Mouse (Mus musculus) lung, embryonic 14.5 days (tissue): ENCODE data around the gene Ddi1. TPM values are rescaled to one million over a fixed set of nuclear protein-coding genes. Genes with fewer than 3 reads are reported as not detected.
"Not testable (repeated sequence)": the region's sequence is repeated elsewhere in the genome, so short reads cannot be mapped to it uniquely, and the experiment has no call there.

Experiments
- ATAC-seq: fragments of 200-750 bp; cut with Nextera tagmentation; 2 replicates; pipeline ENCODE4 v1.8.0; 2017; ENCODE audit warnings: mild to moderate bottlenecking, moderate TSS enrichment, moderate library complexity; ENCODE audit not compliant: insufficient read depth
- DNase-seq: peaks from one replicate; pipeline ENCODE4 v3.0.0-alpha.2; 2015
- H3K27ac ChIP-seq: fragments of 300-500 bp; sonication (generic); 2 replicates; pipeline ENCODE4 v1.5.1; 2014; ENCODE audit warnings: low read depth, mild to moderate bottlenecking, moderate library complexity
- H3K27me3 ChIP-seq: fragments of 300-500 bp; sonication (generic); 2 replicates; pipeline ENCODE4 v1.6.1; 2014; ENCODE audit warnings: low read length, control low read depth; ENCODE audit not compliant: insufficient read depth
- H3K36me3 ChIP-seq: fragments of 300-500 bp; sonication (generic); 2 replicates; pipeline ENCODE4 v1.6.1; 2014; ENCODE audit warnings: control low read depth; ENCODE audit not compliant: insufficient read depth
- H3K4me1 ChIP-seq: fragments of 300-500 bp; sonication (generic); 2 replicates; pipeline ENCODE4 v1.6.1; 2014; ENCODE audit warnings: antibody characterized with exemption, control low read depth; ENCODE audit not compliant: insufficient read depth
- H3K4me2 ChIP-seq: fragments of 300-500 bp; sonication (generic); 2 replicates; pipeline ENCODE4 v1.6.1; 2014; ENCODE audit warnings: mild to moderate bottlenecking
- H3K4me3 ChIP-seq: fragments of 300-500 bp; sonication (generic); 2 replicates; pipeline ENCODE4 v1.5.1; 2014; ENCODE audit warnings: low read depth, low read length
- H3K9ac ChIP-seq: fragments of 300-500 bp; sonication (generic); 2 replicates; pipeline ENCODE4 v1.6.1; 2014
- H3K9me3 ChIP-seq: fragments of 300-500 bp; sonication (generic); 2 replicates; pipeline ENCODE4 v1.6.1; 2016; ENCODE audit warnings: low read depth, low read length, control low read depth
- CTCF ChIP-seq: IDR thresholded peaks from 2 replicates; pipeline ENCODE4 v1.5.1; 2016; ENCODE audit warnings: antibody characterized with exemption, low read depth
- WGBS: fragments of 180-500 bp; shearing (Covaris S2); extraction: QIAGEN DNeasy Blood & Tissue Kit; methylation state at CpG from one replicate; pipeline ENCODE4 v1.1.7; 2014; 5-methylcytosine and 5-hydroxymethylcytosine counted together
- polyA plus RNA-seq: library from polyadenylated mRNA; unstranded; fragments of >200 nt; fragmentation: Nextera tagmentation; extraction: Ambion mirVana; gene quantifications from 2 replicates; pipeline ENCODE4 v1.2.1, GENCODE M21; 2014

The Ddi1 gene
- polyA plus RNA-seq, 1 experiment from 2014 or later: 0.11 TPM

GRCm38 (mm10) chr9:6277526-6277925 lies 7.9 kb upstream of the Ddi1 start:
- DNase-seq: no peak
- H3K27ac ChIP-seq: no peak overlapping the region
- ATAC-seq: no peak

GRCm38 (mm10) chr9:6276395-6276794 lies 6.7 kb upstream of the Ddi1 start:
- 64% methylated on average over 1 of the region's 1 CpGs for WGBS
- no peak for DNase-seq
- no peak for TF ChIP-seq CTCF

More at GRCm38 (mm10) chr9:6277526-6277925, 7.9 kb upstream of the Ddi1 start:
- Histone ChIP-seq H3K27me3 (no peaks in the 10 kb centered on the region), H3K4me2 (no peak overlapping the region), H3K4me1 (no peaks in the 10 kb centered on the region), H3K36me3 (no peaks in the 10 kb centered on the region), H3K9ac (no peak overlapping the region), H3K4me3 (no peak overlapping the region), H3K9me3 (no peaks in the 10 kb centered on the region)
- no peak for TF ChIP-seq CTCF

GRCm38 (mm10) chr9:6264820-6265219 lies 4.8 kb downstream of the Ddi1 start:
- no peak overlapping the region for H3K4me2 ChIP-seq
- ATAC-seq (no peak), DNase-seq (no peak)
- WGBS: 78% methylated on average over 2 of the region's 2 CpGs
- no peak for TF ChIP-seq CTCF
- no peaks in the 10 kb centered on the region for H3K27me3 ChIP-seq
- H3K4me3 ChIP-seq: no peak overlapping the region
- no peaks in the 10 kb centered on the region for H3K36me3 ChIP-seq
- no peaks in the 10 kb centered on the region for H3K9me3 ChIP-seq
- H3K9ac ChIP-seq: no peak overlapping the region
- H3K4me1 ChIP-seq: no peaks in the 10 kb centered on the region
- H3K27ac ChIP-seq: no peak overlapping the region

More at GRCm38 (mm10) chr9:6276395-6276794, 6.7 kb upstream of the Ddi1 start:
- no peak for ATAC-seq
- no peaks in the 10 kb centered on the region for H3K27me3 ChIP-seq
- no peak overlapping the region for H3K9ac ChIP-seq
- H3K36me3 ChIP-seq: no peaks in the 10 kb centered on the region
- H3K4me1 ChIP-seq: no peaks in the 10 kb centered on the region
- no peak overlapping the region for H3K27ac ChIP-seq
- no peak overlapping the region for H3K4me2 ChIP-seq
- no peak overlapping the region for H3K4me3 ChIP-seq
- no peaks in the 10 kb centered on the region for H3K9me3 ChIP-seq

GRCm38 (mm10) chr9:6257072-6257471 lies 12.6 kb downstream of the Ddi1 start:
- ATAC-seq: no peak
- TF ChIP-seq CTCF: no peak
- Histone ChIP-seq H3K4me3 (no peak overlapping the region), H3K27me3 (no peaks in the 10 kb centered on the region), H3K36me3 (no peaks in the 10 kb centered on the region), H3K4me2 (no peak overlapping the region), H3K27ac (no peak overlapping the region), H3K9me3 (no peaks in the 10 kb centered on the region), H3K9ac (no peak overlapping the region), H3K4me1 (no peaks in the 10 kb centered on the region)
- no peak for DNase-seq

GRCm38 (mm10) chr9:6251990-6252389 lies 17.7 kb downstream of the Ddi1 start:
- TF ChIP-seq CTCF: no peak

GRCm38 (mm10) chr9:6250320-6250719 lies 19.3 kb downstream of the Ddi1 start:
- H3K4me1 ChIP-seq: no peaks in the 10 kb centered on the region
- WGBS: 43% methylated on average over 1 of the region's 1 CpGs
- ATAC-seq (no peak), DNase-seq (peak; percentile 43)
- H3K27me3 ChIP-seq: no peaks in the 10 kb centered on the region
- H3K27ac ChIP-seq: no peak overlapping the region
- H3K4me2 ChIP-seq: no peak overlapping the region
- H3K9ac ChIP-seq: no peak overlapping the region
- no peaks in the 10 kb centered on the region for H3K9me3 ChIP-seq
- no peak for TF ChIP-seq CTCF
- H3K36me3 ChIP-seq: no peaks in the 10 kb centered on the region
- no peak overlapping the region for H3K4me3 ChIP-seq

More at GRCm38 (mm10) chr9:6251990-6252389, 17.7 kb downstream of the Ddi1 start:
- Histone ChIP-seq H3K4me3 (no peak overlapping the region), H3K4me1 (no peaks in the 10 kb centered on the region), H3K4me2 (no peak overlapping the region), H3K36me3 (no peaks in the 10 kb centered on the region), H3K9ac (no peak overlapping the region), H3K27me3 (no peaks in the 10 kb centered on the region), H3K27ac (no peak overlapping the region), H3K9me3 (no peaks in the 10 kb centered on the region)
- DNase-seq (no peak), ATAC-seq (no peak)
- WGBS: 77% methylated on average over 2 of the region's 2 CpGs

- 92% methylated on average over 1 of the region's 1 CpGs for WGBS
- DNase-seq, H3K4me2 ChIP-seq, H3K4me1 ChIP-seq, H3K27me3 ChIP-seq, ATAC-seq, H3K27ac ChIP-seq, H3K9ac ChIP-seq, H3K9me3 ChIP-seq, H3K36me3 ChIP-seq, H3K4me3 ChIP-seq: not testable (repeated sequence)
These were observed 33.7 kb downstream of the Ddi1 start for GRCm38 (mm10) chr9:6235982-6236381.

GRCm38 (mm10) chr9:6217505-6217904 lies 52.1 kb downstream of the Ddi1 start:
- no peaks in the 10 kb centered on the region for H3K36me3 ChIP-seq
- H3K4me3 ChIP-seq: no peak overlapping the region
- H3K9ac ChIP-seq: no peak overlapping the region
- no peaks in the 10 kb centered on the region for H3K27me3 ChIP-seq
- H3K27ac ChIP-seq: no peak overlapping the region
- WGBS: 40% methylated on average over 1 of the region's 1 CpGs
- no peak for TF ChIP-seq CTCF
- ATAC-seq (no peak), DNase-seq (no peak)
- H3K4me1 ChIP-seq: no peaks in the 10 kb centered on the region
- H3K4me2 ChIP-seq: no peak overlapping the region
- H3K9me3 ChIP-seq: no peaks in the 10 kb centered on the region
